In the genomic region with DNA sequence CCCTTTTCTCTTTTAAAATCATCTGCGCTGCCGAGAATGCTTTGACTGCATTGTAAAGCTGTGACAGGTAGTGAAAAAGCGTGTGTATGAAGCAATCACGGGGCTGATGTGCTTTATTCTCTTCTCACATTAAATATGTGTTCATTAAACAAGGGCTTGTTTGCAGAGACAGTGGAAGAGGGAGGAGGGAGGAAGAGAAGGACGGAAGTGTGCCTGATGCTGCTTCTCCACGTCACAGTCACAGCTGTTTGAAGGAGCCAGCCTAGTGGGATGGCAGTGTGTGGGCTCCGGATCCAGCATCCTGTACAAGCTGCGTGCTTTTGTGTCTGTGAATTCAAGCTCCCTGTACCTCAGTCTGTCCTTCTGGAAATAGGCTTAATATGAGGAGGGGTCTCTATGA, we compare ENCODE assay signal across 15 mouse cellular contexts.
DNase-seq lines count a peak whose midpoint lies in the region; ATAC-seq and TF ChIP-seq lines count a peak whose summit lies in the region.
"Had no signal": no experiment of that assay in that cellular context is flagged by ENCODE, and none has a peak within 500 bp of the region (broad histone marks: within the 10 kb centered on the region; RNA-seq: fewer than 3 reads in every experiment).

No protein-coding gene starts in this region.

- no peaks in the 10 kb centered on the region for H3K36me3 ChIP-seq in hindbrain, embryonic 10.5 days
- no peaks in the 10 kb centered on the region for H3K36me3 ChIP-seq in hindbrain, embryonic 11.5 days (ENCODE audit: control insufficient read depth, insufficient read depth, low read length)
- H3K36me3 ChIP-seq: heart, embryonic 12.5 days; kidney, embryonic 15.5 days; liver, embryonic 13.5 days had no signal

- DNase-seq in hindbrain, embryonic 10.5 days (ENCODE audit: low spot score), result no peak
- DNase-seq in hindbrain, embryonic 11.5 days (ENCODE audit: low spot score), result no peak
- DNase-seq in left cerebral cortex, adult 18-20 months (ENCODE audit: low spot score in 2 of 2), result peak; percentile 59
- no peak for DNase-seq in retina, embryonic 14.5 days (ENCODE audit: low spot score)
- no peak for DNase-seq in natural killer cell, adult 2 months (ENCODE audit: low spot score in 2 of 2)
- DNase-seq in lung, postnatal 14 days, result no peak
- DNase-seq: B cell, adult 2 months; cerebellum, postnatal 25 days; liver, embryonic 13.5 days; retina, postnatal 1 day had no signal

- no peaks in the 10 kb centered on the region for H3K9me3 ChIP-seq in hindbrain, embryonic 10.5 days
- H3K9me3 ChIP-seq in hindbrain, embryonic 11.5 days (ENCODE audit: control insufficient read depth, low read length), result no peaks in the 10 kb centered on the region
- H3K9me3 ChIP-seq: heart, embryonic 12.5 days; kidney, embryonic 15.5 days; liver, embryonic 13.5 days had no signal

- no peak overlapping the region for H3K4me3 ChIP-seq in hindbrain, embryonic 10.5 days
- H3K4me3 ChIP-seq in hindbrain, embryonic 11.5 days (ENCODE audit: low read depth, low read length), result no peak overlapping the region
- H3K4me3 ChIP-seq in olfactory bulb, adult 2 months (ENCODE audit: insufficient read depth, low read depth, low read length), result no peak overlapping the region
- H3K4me3 ChIP-seq: erythroblast, embryonic 14.5 days; heart, embryonic 12.5 days; kidney, embryonic 15.5 days; liver, embryonic 13.5 days had no signal

- WGBS in hindbrain, embryonic 10.5 days, result 57% methylated on average over 8 of the region's 8 CpGs
- WGBS in hindbrain, embryonic 11.5 days, result 47% methylated on average over 8 of the region's 8 CpGs
- 29% methylated on average over 8 of the region's 8 CpGs for WGBS in olfactory bulb, adult 2 months

- no peak for TF ChIP-seq POLR2A in olfactory bulb, adult 2 months (IDR thresholded peaks at IDR 0.05; ENCODE audit: insufficient read depth, low read depth, low read length)

- H3K4me2 ChIP-seq in hindbrain, embryonic 11.5 days (replicated peaks; ENCODE audit: low read depth, low read length), result no peak overlapping the region
- H3K4me2 ChIP-seq: heart, embryonic 12.5 days; kidney, embryonic 15.5 days; liver, embryonic 13.5 days had no signal

- no peak for TF ChIP-seq CTCF in olfactory bulb, adult 2 months (IDR thresholded peaks at IDR 0.05; ENCODE audit: insufficient read depth, low read depth, low read length)

- no peak overlapping the region for H3K9ac ChIP-seq in hindbrain, embryonic 11.5 days (ENCODE audit: low read depth, low read length)
- H3K9ac ChIP-seq: heart, embryonic 12.5 days; kidney, embryonic 15.5 days; liver, embryonic 13.5 days had no signal

- peak overlapping the region; percentile 67 for H3K27ac ChIP-seq in hindbrain, embryonic 10.5 days
- no peak overlapping the region for H3K27ac ChIP-seq in hindbrain, embryonic 11.5 days (ENCODE audit: low read depth, low read length)
- peak overlapping the region; percentile 47 for H3K27ac ChIP-seq in olfactory bulb, adult 2 months (ENCODE audit: insufficient read depth, low read depth, low read length)
- H3K27ac ChIP-seq: kidney, embryonic 15.5 days; liver, embryonic 13.5 days had no signal

- peaks cover 39% of the 10 kb centered on the region for H3K4me1 ChIP-seq in hindbrain, embryonic 10.5 days (replicated peaks)
- no peaks in the 10 kb centered on the region for H3K4me1 ChIP-seq in hindbrain, embryonic 11.5 days (replicated peaks; ENCODE audit: control insufficient read depth, insufficient read depth, low read length)
- H3K4me1 ChIP-seq in olfactory bulb, adult 2 months (ENCODE audit: control insufficient read depth, insufficient read depth, low read length), result peaks cover 12% of the 10 kb centered on the region
- H3K4me1 ChIP-seq: liver, embryonic 13.5 days had no signal

- ATAC-seq in hindbrain, embryonic 11.5 days (ENCODE audit: low FRiP score), result no peak
- ATAC-seq in frontal cortex, adult (ENCODE audit: low TSS enrichment), result peak; percentile 96

- no peaks in the 10 kb centered on the region; the same call in 1 of the 2 replicates for H3K27me3 ChIP-seq in hindbrain, embryonic 10.5 days (ENCODE audit: insufficient read depth, poor library complexity, severe bottlenecking)
- H3K27me3 ChIP-seq in hindbrain, embryonic 11.5 days (ENCODE audit: control insufficient read depth, insufficient read depth, low read length), result no peaks in the 10 kb centered on the region
- H3K27me3 ChIP-seq: heart, embryonic 12.5 days; liver, embryonic 13.5 days had no signal

Comparison
In these comparisons a context has a peak if more than half of its experiments do, and no peak if none do; other contexts are left out.
1. DNase-seq: peak in left cerebral cortex, adult 18-20 months (2 of 2); none in hindbrain, embryonic 10.5 days (single experiment), hindbrain, embryonic 11.5 days (single experiment), retina, embryonic 14.5 days (single experiment), natural killer cell, adult 2 months (0 of 2) and lung, postnatal 14 days (single experiment).